Mouse (Mus musculus) hindbrain, embryonic 12.5 days (tissue): ENCODE measurements around the gene Pck1. TPM values are rescaled to one million over a fixed set of nuclear protein-coding genes. Genes with fewer than 3 reads are reported as not detected.

Source experiments
- ATAC-seq: fragments of 200-750 bp; cut with Nextera tagmentation; 2 replicates; pipeline ENCODE4 v1.8.0; 2017; ENCODE audit warnings: moderate TSS enrichment; ENCODE audit not compliant: low FRiP score
- H3K27ac ChIP-seq: fragments of 300-500 bp; sonication (generic); 2 replicates; pipeline ENCODE4 v1.5.1; 2016; ENCODE audit warnings: mild to moderate bottlenecking
- H3K27me3 ChIP-seq: fragments of 300-500 bp; sonication (generic); 2 replicates; pipeline ENCODE4 v1.6.1; 2016; ENCODE audit warnings: mild to moderate bottlenecking
- H3K36me3 ChIP-seq: fragments of 300-500 bp; sonication (generic); 2 replicates; pipeline ENCODE4 v1.6.1; 2016; ENCODE audit warnings: mild to moderate bottlenecking
- H3K4me1 ChIP-seq: fragments of 300-500 bp; sonication (generic); 2 replicates; pipeline ENCODE4 v1.6.1; 2016
- H3K4me2 ChIP-seq: fragments of 300-500 bp; sonication (generic); replicated peaks from 2 replicates; pipeline ENCODE4 v1.6.1; 2016; ENCODE audit warnings: mild to moderate bottlenecking
- H3K4me3 ChIP-seq: fragments of 300-500 bp; sonication (generic); 2 replicates; pipeline ENCODE4 v1.5.1; 2016; ENCODE audit warnings: mild to moderate bottlenecking
- H3K9ac ChIP-seq: fragments of 300-500 bp; sonication (generic); 2 replicates; pipeline ENCODE4 v1.6.1; 2016; ENCODE audit warnings: mild to moderate bottlenecking, moderate library complexity
- H3K9me3 ChIP-seq: fragments of 300-500 bp; sonication (generic); replicated peaks from 2 replicates; pipeline ENCODE4 v1.6.1; 2016; ENCODE audit warnings: mild to moderate bottlenecking
- WGBS: fragments of 180-500 bp; shearing (Covaris S2); methylation state at CpG from one replicate; pipeline ENCODE4 v1.1.7; 2016; 5-methylcytosine and 5-hydroxymethylcytosine counted together
- polyA plus RNA-seq: library from polyadenylated mRNA; unstranded; fragments of >200 nt; fragmentation: Nextera tagmentation; extraction: Ambion mirVana; gene quantifications from 2 replicates; pipeline ENCODE4 v1.2.1, GENCODE M21; 2016

Pck1 gene
- polyA plus RNA-seq, 1 experiment from 2014 or later: not detected

DNA sequence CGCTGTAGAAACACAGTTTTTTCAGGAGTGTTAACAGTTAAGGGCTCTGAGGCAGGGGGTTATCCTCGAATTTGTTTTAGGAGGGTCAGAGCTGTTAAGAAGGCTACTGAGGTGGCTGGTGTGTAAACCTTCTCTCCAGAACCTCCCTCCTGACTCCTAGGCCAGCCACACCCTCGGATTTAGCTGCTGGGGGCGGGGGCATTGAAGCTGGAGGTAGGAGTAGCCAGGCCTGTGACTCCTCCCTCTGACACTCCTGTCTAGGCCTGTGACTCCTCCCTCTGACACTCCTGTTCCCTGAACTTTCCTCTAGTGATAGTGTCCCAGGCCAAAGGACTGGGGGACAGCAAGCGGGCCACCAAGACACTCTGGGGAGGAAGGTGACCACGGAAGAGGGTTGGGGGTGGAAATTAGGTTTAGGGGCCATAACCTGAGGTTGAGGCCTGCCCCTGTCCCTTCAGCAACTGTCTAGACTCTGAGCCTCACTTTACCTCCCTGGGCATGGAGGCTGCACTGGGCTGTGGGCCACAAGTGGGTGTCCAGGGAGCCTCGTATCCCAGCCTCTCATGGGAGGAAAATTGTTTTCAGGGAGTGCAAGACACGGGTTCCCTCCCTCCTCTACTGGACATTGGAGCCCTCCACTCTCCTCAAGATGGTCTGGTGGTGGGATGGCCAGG lies 34.5 kb downstream of the Pck1 start:
- no peak overlapping the region for H3K4me3 ChIP-seq
- 0 out of 2 replicates have a peak, but pooled peaks cover 4% of the 10 kb centered on the region for H3K4me1 ChIP-seq
- H3K27ac ChIP-seq: no peak overlapping the region
- no peak overlapping the region for H3K4me2 ChIP-seq
- no peak overlapping the region for H3K9ac ChIP-seq
- no peak for ATAC-seq
- no peaks in the 10 kb centered on the region for H3K9me3 ChIP-seq
- peaks cover 11% of the 10 kb centered on the region; the same call in 1 of the 2 replicates for H3K27me3 ChIP-seq
- no peaks in the 10 kb centered on the region for H3K36me3 ChIP-seq
- WGBS: 42% methylated on average over 8 of the region's 8 CpGs

DNA sequence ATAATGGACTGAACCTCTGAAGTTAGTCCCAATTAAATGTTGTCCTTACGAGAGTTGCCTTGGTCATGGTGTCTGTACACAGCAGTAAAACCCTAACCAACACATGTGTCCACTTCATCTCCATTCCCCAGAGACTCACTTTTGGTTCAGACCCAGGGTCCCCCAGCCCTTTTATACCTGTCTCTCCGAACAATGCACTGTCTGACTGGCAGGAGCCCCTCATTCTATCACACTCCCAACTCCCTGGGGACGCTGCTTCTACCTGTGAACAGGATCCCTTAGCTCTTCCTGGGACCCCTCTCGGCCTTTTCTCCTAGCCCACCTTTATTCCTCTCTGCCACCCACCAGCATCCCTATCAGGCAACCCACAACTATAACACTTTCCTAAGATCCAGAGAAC lies 41.9 kb downstream of the Pck1 start:
- WGBS: 88% methylated on average over 4 of the region's 4 CpGs
- Histone ChIP-seq H3K36me3 (no peaks in the 10 kb centered on the region), H3K9me3 (no peaks in the 10 kb centered on the region), H3K4me1 (no peaks in the 10 kb centered on the region), H3K27ac (no peak overlapping the region), H3K9ac (no peak overlapping the region), H3K4me2 (no peak overlapping the region), H3K27me3 (no peaks in the 10 kb centered on the region; the same call in 1 of the 2 replicates), H3K4me3 (no peak overlapping the region)
- no peak for ATAC-seq

DNA sequence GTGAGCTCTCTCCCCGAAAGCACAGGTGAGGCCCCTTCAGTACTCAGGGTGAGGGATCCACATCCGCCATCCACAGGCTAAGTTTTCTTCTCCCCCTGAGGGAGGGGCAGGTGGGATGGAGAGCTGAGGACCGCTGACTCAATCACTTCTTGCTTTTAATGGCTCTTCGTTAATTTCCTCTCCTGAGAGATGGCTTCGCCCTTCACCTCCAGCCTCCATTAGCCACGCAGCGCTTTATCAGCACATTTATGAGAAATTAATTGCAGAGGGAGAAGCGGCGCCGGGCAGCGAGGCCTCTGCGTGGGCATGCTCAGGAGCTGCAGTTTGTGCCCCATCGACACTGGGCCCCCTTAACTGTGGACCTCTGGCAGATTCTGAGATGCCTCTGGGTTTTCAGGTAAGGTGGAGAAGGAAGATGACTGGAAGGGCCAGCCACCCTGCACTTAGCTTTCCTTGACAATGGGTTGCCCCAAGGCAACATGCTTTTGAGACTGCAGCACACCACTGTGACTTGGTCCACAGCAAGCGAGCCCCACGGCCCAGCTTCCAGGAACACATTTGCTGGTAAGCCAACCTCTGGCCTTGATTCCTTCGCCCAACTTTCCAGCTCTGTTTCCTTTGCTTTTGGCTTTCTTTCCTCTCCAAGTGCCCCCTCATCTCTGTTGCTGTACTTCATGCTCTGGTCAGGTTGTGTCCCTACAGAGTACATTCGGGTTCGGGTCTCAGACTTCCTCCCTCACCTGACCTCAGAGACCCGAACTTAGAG lies 50.3 kb downstream of the Pck1 start:
- no peak overlapping the region for H3K27ac ChIP-seq
- peaks cover 5% of the 10 kb centered on the region; the same call in 1 of the 2 replicates for H3K9me3 ChIP-seq
- H3K9ac ChIP-seq: no peak overlapping the region
- no peaks in the 10 kb centered on the region for H3K36me3 ChIP-seq
- no peak overlapping the region for H3K4me2 ChIP-seq
- no peak overlapping the region for H3K4me3 ChIP-seq
- 82% methylated on average over 19 of the region's 19 CpGs for WGBS
- 0 out of 2 replicates have a peak, but pooled peaks cover 2% of the 10 kb centered on the region for H3K4me1 ChIP-seq
- ATAC-seq: no peak
- no peaks in the 10 kb centered on the region for H3K27me3 ChIP-seq

DNA sequence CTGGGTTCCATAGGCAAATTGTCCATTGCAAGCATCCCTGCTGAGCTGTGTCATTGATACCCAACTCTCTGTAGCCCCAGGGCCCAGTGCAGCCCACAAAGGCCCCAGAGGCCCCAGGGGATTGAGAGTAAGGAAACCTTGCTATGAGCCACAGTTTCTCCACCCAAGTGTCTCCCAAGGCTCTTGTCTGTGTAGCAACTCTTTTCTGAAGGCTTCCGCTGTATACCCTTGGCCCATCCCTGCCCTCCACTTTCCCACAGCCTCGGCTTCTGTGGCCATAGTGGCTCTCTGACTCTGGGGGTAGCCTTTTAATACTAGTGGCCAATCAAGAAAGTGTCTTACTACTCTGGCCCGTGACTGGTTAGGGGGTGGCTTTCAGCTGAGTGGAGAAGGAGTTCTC lies 50.9 kb downstream of the Pck1 start:
- Histone ChIP-seq H3K4me3 (no peak overlapping the region), H3K36me3 (no peaks in the 10 kb centered on the region), H3K9ac (no peak overlapping the region), H3K4me2 (no peak overlapping the region), H3K27me3 (no peaks in the 10 kb centered on the region), H3K27ac (no peak overlapping the region), H3K9me3 (peaks cover 5% of the 10 kb centered on the region; the same call in 1 of the 2 replicates), H3K4me1 (0 out of 2 replicates have a peak, but pooled peaks cover 2% of the 10 kb centered on the region)
- no peak for ATAC-seq
- WGBS: 85% methylated on average over 3 of the region's 3 CpGs

DNA sequence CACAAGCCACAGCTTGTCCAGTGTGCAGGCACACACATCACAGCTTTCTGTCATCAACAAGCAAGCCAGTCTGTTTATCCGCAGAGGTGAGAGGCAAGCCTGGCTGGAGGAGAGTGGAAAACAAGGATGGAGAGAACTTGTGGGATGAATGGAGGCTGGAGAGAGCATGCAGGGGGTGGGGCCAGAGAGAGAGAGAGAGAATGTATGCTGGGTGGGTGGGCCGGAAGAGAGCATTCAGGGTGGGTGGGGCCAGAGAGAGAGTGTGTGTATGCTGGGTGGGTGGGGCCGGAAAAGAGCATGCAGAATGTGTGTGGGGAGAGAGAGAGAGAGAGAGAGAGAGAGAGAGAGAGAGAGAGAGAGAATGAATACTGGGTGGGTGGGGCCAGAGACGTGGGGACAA lies 51.8 kb downstream of the Pck1 start:
- H3K27ac ChIP-seq: no peak overlapping the region
- H3K4me3 ChIP-seq: no peak overlapping the region
- no peaks in the 10 kb centered on the region for H3K36me3 ChIP-seq
- no peaks in the 10 kb centered on the region for H3K27me3 ChIP-seq
- ATAC-seq: no peak
- H3K9ac ChIP-seq: no peak overlapping the region
- WGBS: 53% methylated on average over 4 of the region's 4 CpGs
- 0 out of 2 replicates have a peak, but pooled peaks cover 2% of the 10 kb centered on the region for H3K4me1 ChIP-seq
- H3K9me3 ChIP-seq: peaks cover 5% of the 10 kb centered on the region; the same call in 1 of the 2 replicates
- no peak overlapping the region for H3K4me2 ChIP-seq

DNA sequence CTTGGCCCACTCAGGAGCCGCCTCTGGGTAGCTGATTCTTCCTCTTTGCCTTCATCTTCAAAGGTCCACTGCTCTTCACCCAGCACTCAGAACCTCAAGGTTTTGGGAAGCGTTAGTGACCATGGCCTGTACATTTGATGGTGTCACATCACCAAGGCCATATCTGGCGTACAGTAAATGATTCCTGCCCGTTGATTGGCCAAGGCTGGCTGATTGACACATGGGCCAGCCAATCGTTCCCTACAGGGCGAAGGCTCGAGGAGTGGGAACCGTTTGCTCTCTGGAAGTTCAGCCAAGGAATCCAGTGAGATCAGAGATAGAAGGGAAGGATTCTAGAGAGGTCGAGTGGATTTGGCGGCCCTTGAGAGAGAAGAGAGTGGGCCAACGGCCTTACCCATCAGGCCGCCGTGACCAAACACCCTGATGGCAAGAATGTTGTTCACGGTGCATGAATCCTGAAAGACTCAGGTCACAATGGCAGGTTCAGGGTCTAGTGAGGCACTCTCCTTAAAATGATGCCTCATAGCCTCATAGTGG lies 52.8 kb downstream of the Pck1 start:
- Histone ChIP-seq H3K9me3 (peaks cover 5% of the 10 kb centered on the region; the same call in 1 of the 2 replicates), H3K4me2 (no peak overlapping the region), H3K4me3 (no peak overlapping the region), H3K27ac (no peak overlapping the region), H3K27me3 (no peaks in the 10 kb centered on the region), H3K4me1 (0 out of 2 replicates have a peak, but pooled peaks cover 2% of the 10 kb centered on the region), H3K9ac (no peak overlapping the region), H3K36me3 (no peaks in the 10 kb centered on the region)
- no peak for ATAC-seq
- 94% methylated on average over 14 of the region's 14 CpGs for WGBS

DNA sequence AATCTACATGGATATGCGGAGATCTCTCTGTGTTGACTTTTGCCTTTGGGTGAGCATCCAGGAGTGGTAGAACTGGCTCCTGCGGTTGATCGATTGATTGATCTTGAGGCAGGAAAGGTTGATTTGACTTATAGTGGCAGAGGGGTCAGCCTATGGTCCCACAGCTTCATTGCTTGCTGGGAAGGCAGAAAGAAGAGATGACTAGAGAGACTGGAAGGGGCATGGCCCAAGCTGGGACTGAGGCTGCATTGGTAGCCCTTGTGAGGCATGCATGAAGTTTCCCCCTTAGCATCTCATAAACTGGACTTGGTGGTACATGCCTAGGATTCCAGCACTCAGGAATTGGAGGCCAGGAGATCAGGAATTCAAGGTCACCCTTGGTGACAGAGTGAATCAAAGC lies 54.2 kb downstream of the Pck1 start:
- no peak overlapping the region for H3K27ac ChIP-seq
- H3K27me3 ChIP-seq: no peaks in the 10 kb centered on the region
- H3K9ac ChIP-seq: no peak overlapping the region
- no peak overlapping the region for H3K4me2 ChIP-seq
- H3K36me3 ChIP-seq: no peaks in the 10 kb centered on the region
- 0 out of 2 replicates have a peak, but pooled peaks cover 2% of the 10 kb centered on the region for H3K4me1 ChIP-seq
- no peak overlapping the region for H3K4me3 ChIP-seq
- peaks cover 5% of the 10 kb centered on the region; the same call in 1 of the 2 replicates for H3K9me3 ChIP-seq
- 94% methylated on average over 3 of the region's 3 CpGs for WGBS
- no peak for ATAC-seq

Other genes starting within 250 kb of the Pck1 start
- 18.3 and 19.0 TPM in 2 replicates for gene Bmp7, start 212.7 kb upstream of the Pck1 start, polyA plus RNA-seq
- gene Spo11, start 175.3 kb upstream of the Pck1 start, polyA plus RNA-seq: 0.50 and 0.93 TPM in 2 replicates
- 111 and 126 TPM in 2 replicates for gene Rae1, start 152.9 kb upstream of the Pck1 start, polyA plus RNA-seq
- gene Rbm38, start 132.6 kb upstream of the Pck1 start, polyA plus RNA-seq: 38.9 and 44.8 TPM in 2 replicates
- gene Ctcfl, start 33.5 kb upstream of the Pck1 start, polyA plus RNA-seq: 0.14 TPM in 2 replicates
- gene Zbp1, start 65.9 kb downstream of the Pck1 start, polyA plus RNA-seq: 0.28 TPM in 1 of 2 replicates, not detected in the other
- gene Pmepa1, start 123.5 kb downstream of the Pck1 start, polyA plus RNA-seq: 5.6 and 6.3 TPM in 2 replicates